Mouse (Mus musculus): Measurements from ENCODE around the gene Cacybp. TPM values are rescaled to one million over a fixed set of nuclear protein-coding genes. Genes with fewer than 3 reads are reported as not detected.

Gene Cacybp
- polyA plus RNA-seq, 1 experiment from 2014 or later = 296 TPM

DNA sequence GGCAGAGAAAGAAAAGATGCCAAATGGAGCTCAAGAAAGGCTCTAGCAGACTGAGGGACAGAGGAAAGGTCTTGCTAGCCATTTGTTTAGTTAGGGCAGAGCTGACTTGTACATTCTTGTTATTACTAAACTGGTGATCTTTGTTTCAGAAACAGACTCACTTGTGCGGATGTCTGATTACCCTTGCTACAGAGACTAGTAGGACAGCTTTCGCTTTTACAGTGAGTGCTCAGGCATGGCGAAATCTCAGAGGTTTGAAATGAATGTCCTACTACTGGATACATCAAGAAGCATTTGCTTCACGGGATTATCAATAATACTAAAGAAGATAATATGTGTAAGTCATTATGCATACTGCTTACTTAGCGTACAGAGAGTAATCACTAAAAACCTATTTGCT lies 32.0 kb upstream of the Cacybp start:
- H3K4me3 ChIP-seq = no peak overlapping the region
- no peak overlapping the region for H3K4me2 ChIP-seq (replicated peaks)
- WGBS = 91% methylated on average over 5 of the region's 5 CpGs
- H3K9me3 ChIP-seq = no peaks in the 10 kb centered on the region
- H3K27ac ChIP-seq (replicated peaks) = no peak overlapping the region
- no peak for ATAC-seq (replicated peaks)
- no peak overlapping the region for H3K9ac ChIP-seq (replicated peaks)
- H3K36me3 ChIP-seq = no peaks in the 10 kb centered on the region
- H3K4me1 ChIP-seq = 0 out of 2 replicates have a peak, but pooled peaks cover 4% of the 10 kb centered on the region
- H3K27me3 ChIP-seq = no peaks in the 10 kb centered on the region

GRCm38 (mm10) chr1:160240091-160240490 lies 27.4 kb upstream of the Cacybp start:
- no peaks in the 10 kb centered on the region for H3K9me3 ChIP-seq
- H3K4me1 ChIP-seq = no peaks in the 10 kb centered on the region
- H3K27ac ChIP-seq (replicated peaks) = no peak overlapping the region
- H3K36me3 ChIP-seq = 0 out of 2 replicates have a peak, but pooled peaks cover 2% of the 10 kb centered on the region
- H3K4me2 ChIP-seq (replicated peaks) = no peak overlapping the region
- no peaks in the 10 kb centered on the region for H3K27me3 ChIP-seq
- WGBS = 82% methylated on average over 2 of the region's 2 CpGs
- no peak overlapping the region for H3K4me3 ChIP-seq
- ATAC-seq (replicated peaks) = no peak
- no peak overlapping the region for H3K9ac ChIP-seq (replicated peaks)

DNA sequence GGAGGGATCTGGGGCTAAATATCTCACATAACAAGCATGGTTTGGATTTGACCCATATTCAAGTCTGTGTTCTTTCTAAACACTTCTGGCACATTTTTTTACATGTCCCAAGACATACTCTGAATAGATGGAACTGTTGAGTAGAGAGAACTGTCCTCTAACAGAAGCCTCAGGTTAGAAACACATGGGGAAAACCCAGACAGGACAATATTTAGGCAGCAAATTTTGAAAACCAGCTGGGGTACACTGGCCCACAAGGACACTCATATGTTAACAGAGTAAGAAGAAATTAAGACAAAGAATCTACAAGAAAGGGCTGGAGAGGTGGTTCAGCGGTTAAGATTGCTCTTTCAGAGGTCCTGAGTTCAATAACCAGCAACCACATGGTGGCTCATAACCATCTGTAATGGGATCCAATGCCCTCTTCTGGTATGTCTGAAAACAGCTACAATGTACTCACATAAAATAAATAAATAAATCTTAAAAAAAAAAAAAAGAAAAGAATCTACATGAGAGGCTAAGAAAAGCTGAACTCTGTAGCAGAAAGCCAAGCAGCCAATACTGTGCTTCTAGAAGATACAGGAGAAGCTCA lies 26.3 kb upstream of the Cacybp start:
- Histone ChIP-seq H3K9me3 (no peaks in the 10 kb centered on the region), H3K4me1 (no peaks in the 10 kb centered on the region), H3K27me3 (no peaks in the 10 kb centered on the region), H3K36me3 (0 out of 2 replicates have a peak, but pooled peaks cover 2% of the 10 kb centered on the region), H3K27ac (replicated peaks) (no peak overlapping the region), H3K4me3 (no peak overlapping the region), H3K4me2 (replicated peaks) (no peak overlapping the region), H3K9ac (replicated peaks) (no peak overlapping the region)
- ATAC-seq (replicated peaks) = no peak
- 89% methylated on average over 1 of the region's 1 CpGs for WGBS

- Histone ChIP-seq H3K27ac (replicated peaks) (no peak overlapping the region), H3K9me3 (no peaks in the 10 kb centered on the region), H3K36me3 (0 out of 2 replicates have a peak, but pooled peaks cover 2% of the 10 kb centered on the region), H3K9ac (replicated peaks) (no peak overlapping the region), H3K27me3 (no peaks in the 10 kb centered on the region), H3K4me1 (no peaks in the 10 kb centered on the region), H3K4me2 (replicated peaks) (no peak overlapping the region), H3K4me3 (no peak overlapping the region)
- no peak for ATAC-seq (replicated peaks)
- 91% methylated on average over 2 of the region's 2 CpGs for WGBS
Measured at GRCm38 (mm10) chr1:160237981-160238380, 25.3 kb upstream of the Cacybp start.

GRCm38 (mm10) chr1:160233921-160234320 lies 21.2 kb upstream of the Cacybp start:
- H3K4me3 ChIP-seq = no peak overlapping the region
- H3K4me1 ChIP-seq = peaks cover 6% of the 10 kb centered on the region
- H3K9ac ChIP-seq (replicated peaks) = no peak overlapping the region
- no peak overlapping the region for H3K4me2 ChIP-seq (replicated peaks)
- no peaks in the 10 kb centered on the region for H3K27me3 ChIP-seq
- ATAC-seq (replicated peaks) = no peak
- 0 out of 2 replicates have a peak overlapping the region, but pooled peaks have one; percentile 35 for H3K27ac ChIP-seq (replicated peaks)
- H3K36me3 ChIP-seq = 0 out of 2 replicates have a peak, but pooled peaks cover 2% of the 10 kb centered on the region
- H3K9me3 ChIP-seq = no peaks in the 10 kb centered on the region

DNA sequence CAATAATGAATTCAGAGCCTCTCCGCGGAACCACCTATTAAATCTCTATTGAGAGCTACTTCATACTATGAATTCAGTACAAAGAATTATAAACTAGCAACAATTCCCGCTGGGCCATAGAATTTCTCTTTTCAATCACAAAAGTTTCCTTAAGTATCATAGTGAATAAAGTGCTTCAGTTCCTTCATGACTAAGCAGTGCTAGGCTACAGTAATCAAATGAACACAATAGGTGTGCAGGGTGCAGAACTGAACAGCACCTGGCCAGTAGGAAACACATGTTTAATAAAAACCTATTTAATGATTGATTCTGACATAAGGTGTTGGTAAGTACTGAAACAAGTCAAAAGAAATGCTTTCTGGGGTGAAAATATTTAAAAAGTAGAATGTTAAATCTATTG lies 19.4 kb upstream of the Cacybp start:
- Histone ChIP-seq H3K9ac (replicated peaks) (no peak overlapping the region), H3K27ac (replicated peaks) (0 out of 2 replicates have a peak overlapping the region, but pooled peaks have one; percentile 41), H3K36me3 (no peaks in the 10 kb centered on the region), H3K4me2 (replicated peaks) (no peak overlapping the region), H3K4me3 (no peak overlapping the region), H3K9me3 (no peaks in the 10 kb centered on the region), H3K4me1 (peaks cover 6% of the 10 kb centered on the region), H3K27me3 (no peaks in the 10 kb centered on the region)
- 0 out of 2 replicates have a peak, but pooled peaks have one; percentile 41 for ATAC-seq (replicated peaks)
- 46% methylated on average over 3 of the region's 3 CpGs for WGBS

DNA sequence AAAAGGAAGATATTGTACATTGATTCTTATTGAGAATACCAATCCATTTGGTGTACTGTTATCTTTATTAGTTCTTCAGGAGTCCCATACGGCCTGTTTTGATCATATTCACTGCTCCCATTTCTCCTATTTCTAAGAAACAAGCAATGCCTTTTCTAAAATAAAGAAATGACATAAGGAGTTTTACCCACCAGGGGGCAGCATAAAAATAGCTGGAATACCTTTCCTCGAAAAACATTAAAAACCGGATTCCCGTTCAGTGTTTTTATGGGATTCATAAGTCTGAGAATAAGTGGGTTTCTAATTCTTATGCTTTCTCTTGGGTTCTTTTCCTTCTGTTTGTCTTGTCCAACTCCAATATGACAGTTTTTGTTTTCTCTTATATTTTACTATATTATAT lies 18.3 kb upstream of the Cacybp start:
- 49% methylated on average over 4 of the region's 4 CpGs for WGBS
- Histone ChIP-seq H3K27ac (replicated peaks) (no peak overlapping the region), H3K27me3 (no peaks in the 10 kb centered on the region), H3K36me3 (no peaks in the 10 kb centered on the region), H3K4me2 (replicated peaks) (no peak overlapping the region), H3K9ac (replicated peaks) (no peak overlapping the region), H3K4me3 (no peak overlapping the region), H3K9me3 (no peaks in the 10 kb centered on the region), H3K4me1 (peaks cover 6% of the 10 kb centered on the region)
- no peak for ATAC-seq (replicated peaks)

- no peak overlapping the region for H3K4me3 ChIP-seq
- H3K27me3 ChIP-seq = no peaks in the 10 kb centered on the region
- H3K9ac ChIP-seq (replicated peaks) = no peak overlapping the region
- no peak overlapping the region for H3K4me2 ChIP-seq (replicated peaks)
- no peaks in the 10 kb centered on the region for H3K9me3 ChIP-seq
- H3K4me1 ChIP-seq = peaks cover 6% of the 10 kb centered on the region
- H3K27ac ChIP-seq (replicated peaks) = no peak overlapping the region
- no peak for ATAC-seq (replicated peaks)
- H3K36me3 ChIP-seq = no peaks in the 10 kb centered on the region; the same call in 1 of the 2 replicates
Measured at GRCm38 (mm10) chr1:160227850-160228249, 15.2 kb upstream of the Cacybp start.

GRCm38 (mm10) chr1:160227196-160227595 lies 14.5 kb upstream of the Cacybp start:
- H3K4me1 ChIP-seq = peaks cover 6% of the 10 kb centered on the region
- H3K9ac ChIP-seq (replicated peaks) = no peak overlapping the region
- no peak for ATAC-seq (replicated peaks)
- no peaks in the 10 kb centered on the region for H3K9me3 ChIP-seq
- 93% methylated on average over 4 of the region's 4 CpGs for WGBS
- no peaks in the 10 kb centered on the region; the same call in 1 of the 2 replicates for H3K36me3 ChIP-seq
- H3K27ac ChIP-seq (replicated peaks) = no peak overlapping the region
- H3K4me2 ChIP-seq (replicated peaks) = no peak overlapping the region
- H3K27me3 ChIP-seq = no peaks in the 10 kb centered on the region
- no peak overlapping the region for H3K4me3 ChIP-seq

DNA sequence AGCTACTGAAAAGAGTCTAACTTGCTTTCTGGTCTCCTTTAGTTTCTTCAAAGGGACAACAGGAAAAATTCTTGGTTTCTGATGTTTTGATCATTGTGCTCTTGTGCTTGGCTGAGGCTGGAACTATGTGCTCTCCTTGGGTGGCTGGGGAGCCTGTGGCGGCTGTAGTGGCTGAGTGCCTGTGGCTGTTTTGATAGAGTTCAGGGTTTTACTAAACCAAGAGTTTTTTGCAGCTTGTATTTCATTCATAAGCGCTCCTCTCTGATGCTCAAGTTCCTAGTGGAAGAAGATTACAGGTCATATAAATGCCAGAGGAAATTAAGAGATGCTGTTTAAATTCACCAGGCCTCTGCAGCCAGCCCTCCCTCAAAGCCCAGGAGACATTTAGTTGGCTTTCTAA lies 11.4 kb upstream of the Cacybp start:
- H3K36me3 ChIP-seq = no peaks in the 10 kb centered on the region; the same call in 1 of the 2 replicates
- 81% methylated on average over 2 of the region's 2 CpGs for WGBS
- H3K4me3 ChIP-seq = no peak overlapping the region
- H3K27me3 ChIP-seq = no peaks in the 10 kb centered on the region
- ATAC-seq (replicated peaks) = no peak
- H3K4me1 ChIP-seq = no peaks in the 10 kb centered on the region
- H3K4me2 ChIP-seq (replicated peaks) = no peak overlapping the region
- no peaks in the 10 kb centered on the region for H3K9me3 ChIP-seq
- no peak overlapping the region for H3K27ac ChIP-seq (replicated peaks)
- H3K9ac ChIP-seq (replicated peaks) = no peak overlapping the region

GRCm38 (mm10) chr1:160217898-160218297 lies 5.2 kb upstream of the Cacybp start:
- Histone ChIP-seq H3K4me1 (peaks cover 9% of the 10 kb centered on the region), H3K9me3 (no peaks in the 10 kb centered on the region), H3K27ac (replicated peaks) (no peak overlapping the region), H3K4me2 (replicated peaks) (no peak overlapping the region), H3K9ac (replicated peaks) (no peak overlapping the region), H3K4me3 (no peak overlapping the region), H3K27me3 (no peaks in the 10 kb centered on the region), H3K36me3 (no peaks in the 10 kb centered on the region)
- WGBS = 90% methylated on average over 3 of the region's 3 CpGs
- no peak for ATAC-seq (replicated peaks)

DNA sequence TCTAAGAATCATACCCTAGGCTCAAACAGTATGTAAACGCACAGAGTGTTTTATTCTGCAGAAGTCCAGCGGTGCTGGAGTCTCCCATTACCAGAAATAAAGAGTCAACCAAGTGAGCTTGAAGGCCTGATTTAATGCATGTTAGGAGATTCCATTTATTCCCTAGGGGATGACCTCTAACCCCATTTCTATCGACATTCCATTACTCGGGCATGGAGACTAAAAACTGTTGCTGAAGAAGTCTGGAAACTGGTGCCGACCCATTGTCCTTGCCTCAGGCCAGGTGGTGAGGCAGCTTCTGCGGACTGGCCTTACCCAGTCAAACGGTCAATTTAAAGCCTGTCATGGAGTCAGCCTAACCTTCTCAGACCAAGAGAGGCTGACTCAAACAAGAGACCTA lies 1.5 kb upstream of the Cacybp start:
- no peaks in the 10 kb centered on the region for H3K9me3 ChIP-seq
- H3K27ac ChIP-seq (replicated peaks) = peak overlapping the region; percentile 99
- no peaks in the 10 kb centered on the region for H3K36me3 ChIP-seq
- no peak for ATAC-seq (replicated peaks)
- 94% methylated on average over 7 of the region's 7 CpGs for WGBS
- no peaks in the 10 kb centered on the region for H3K27me3 ChIP-seq
- no peak overlapping the region for H3K4me3 ChIP-seq
- no peak overlapping the region for H3K9ac ChIP-seq (replicated peaks)
- 0 out of 2 replicates have a peak overlapping the region, but pooled peaks have one; percentile 64 for H3K4me2 ChIP-seq (replicated peaks)
- peaks cover 30% of the 10 kb centered on the region for H3K4me1 ChIP-seq
